Mouse (Mus musculus) liver, adult (tissue): ENCODE data around the gene Ces1f.

ENCODE experiments used
- GATA4 ChIP-seq: IDR thresholded peaks from 2 replicates; pipeline ENCODE4 v1.6.1; 2014; ENCODE audit warnings: mild to moderate bottlenecking, low read length; ENCODE audit not compliant: insufficient replicate concordance

Gene Ces1f

DNA sequence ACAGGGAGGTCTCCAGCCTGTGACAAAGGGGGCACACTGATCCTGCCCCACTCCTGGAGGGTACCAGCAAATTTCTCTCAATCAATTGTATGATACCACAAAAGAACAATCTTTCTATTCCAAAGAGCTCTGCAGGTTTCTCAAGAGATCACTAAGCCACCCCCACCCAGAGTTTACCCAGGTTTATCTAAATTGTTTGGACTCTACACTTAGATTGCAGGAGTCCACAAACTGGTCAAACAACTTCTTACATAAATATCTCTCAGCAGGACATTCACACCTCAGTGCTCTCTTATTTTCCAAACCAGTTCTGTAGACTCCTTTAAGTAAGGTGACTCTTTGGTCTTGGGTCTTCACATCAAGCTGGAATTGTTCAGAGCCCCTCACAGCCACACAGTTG is 50.1 kb downstream of the Ces1f start, which contains the start of gene Ces1e:
TSS of gene Ces1e (minus strand) at position 174 of the 400 bp plus-strand sequence.
- peak; percentile 57; the same call in 1 of the 2 replicates for TF ChIP-seq GATA4

DNA sequence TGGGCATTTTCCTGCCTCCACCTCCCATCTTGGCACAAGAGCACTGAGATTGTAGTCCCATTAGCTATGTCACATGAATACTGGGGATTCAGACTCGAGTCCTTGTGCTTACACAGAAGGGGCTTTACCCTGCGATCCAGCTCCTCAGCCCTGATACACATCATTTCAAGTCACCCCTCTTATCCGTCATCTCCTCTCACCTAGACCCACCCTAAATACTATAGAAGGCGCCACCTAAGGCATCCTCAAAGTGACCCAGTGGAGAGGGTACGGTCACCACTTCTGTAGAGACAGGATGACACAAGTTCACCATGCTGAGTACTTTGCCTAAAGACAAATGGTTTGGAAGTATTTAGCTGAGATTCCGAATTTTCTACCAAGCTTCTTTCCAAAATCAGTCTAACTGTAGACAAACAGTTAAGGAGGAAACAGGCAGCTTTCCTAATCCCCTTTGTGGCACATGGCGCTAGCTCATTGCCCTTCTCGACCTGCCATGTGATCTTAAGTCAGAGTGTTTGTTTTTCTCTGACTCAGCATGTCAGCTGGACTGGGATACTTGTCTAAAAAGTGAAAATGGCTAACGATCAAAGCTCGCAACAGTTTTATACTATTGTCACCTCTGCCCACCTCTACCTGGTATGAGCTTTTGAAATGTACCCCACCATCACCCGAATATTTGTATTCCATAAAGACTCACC is 50.7 kb downstream of the Ces1f start:
- no peak for TF ChIP-seq GATA4

DNA sequence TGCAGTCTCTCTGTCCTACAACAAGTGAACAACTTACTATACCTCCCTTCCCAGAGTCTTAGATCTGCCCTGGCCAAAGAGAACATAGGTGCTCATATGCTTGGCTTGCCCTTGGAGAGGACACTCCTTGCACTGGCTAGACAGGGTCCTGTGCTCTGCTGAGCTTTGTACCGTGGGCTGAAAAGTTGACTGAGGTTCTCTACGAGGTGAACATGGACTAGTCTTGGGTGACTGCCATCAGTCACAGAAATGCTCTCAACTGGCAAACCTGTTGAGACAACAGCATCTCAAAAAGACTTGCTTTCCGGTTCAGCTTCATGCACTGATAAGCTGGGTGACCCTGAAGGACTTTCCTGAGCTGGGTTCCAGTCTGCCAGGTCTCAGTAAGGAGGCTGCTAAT is 57.7 kb downstream of the Ces1f start:
- no peak for TF ChIP-seq GATA4

DNA sequence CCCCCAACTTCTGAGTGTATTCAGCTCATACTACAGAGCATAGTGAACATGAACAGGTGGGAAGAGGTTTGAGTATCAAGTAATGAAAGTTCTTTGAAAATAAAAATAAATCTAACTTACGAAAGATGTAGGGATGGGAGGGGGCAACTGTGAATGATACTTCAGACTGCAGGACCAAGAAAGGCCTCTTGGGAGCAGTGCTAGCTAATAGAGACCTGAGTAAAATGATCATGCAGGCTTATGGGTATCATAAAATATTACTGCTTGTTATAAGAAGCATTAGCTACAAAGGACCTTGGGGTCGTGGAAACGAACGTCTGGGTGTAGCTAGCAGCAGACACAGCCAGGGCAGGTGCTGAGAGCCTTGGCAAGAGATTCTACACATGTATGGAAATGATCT is 61.7 kb downstream of the Ces1f start:
- TF ChIP-seq GATA4 = no peak

DNA sequence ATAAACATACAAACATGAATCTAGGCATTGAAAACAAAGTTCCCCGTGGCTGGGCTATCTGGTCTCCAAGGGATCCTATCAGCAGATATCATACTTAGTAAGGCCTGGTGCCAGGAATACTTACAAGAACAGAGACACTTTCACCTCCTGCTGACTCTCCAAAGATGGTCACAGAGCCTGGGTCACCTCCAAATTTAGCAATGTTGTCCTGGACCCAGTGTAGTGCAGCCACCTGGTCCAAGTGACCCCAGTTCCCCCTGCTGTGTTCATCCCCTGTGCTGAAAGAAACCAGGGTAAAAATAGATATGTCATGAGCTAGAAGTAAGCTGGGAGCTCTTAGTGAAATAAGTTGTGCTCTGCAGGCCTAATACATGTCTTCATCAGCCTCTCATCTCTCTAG is 62.2 kb downstream of the Ces1f start:
- no peak for TF ChIP-seq GATA4

DNA sequence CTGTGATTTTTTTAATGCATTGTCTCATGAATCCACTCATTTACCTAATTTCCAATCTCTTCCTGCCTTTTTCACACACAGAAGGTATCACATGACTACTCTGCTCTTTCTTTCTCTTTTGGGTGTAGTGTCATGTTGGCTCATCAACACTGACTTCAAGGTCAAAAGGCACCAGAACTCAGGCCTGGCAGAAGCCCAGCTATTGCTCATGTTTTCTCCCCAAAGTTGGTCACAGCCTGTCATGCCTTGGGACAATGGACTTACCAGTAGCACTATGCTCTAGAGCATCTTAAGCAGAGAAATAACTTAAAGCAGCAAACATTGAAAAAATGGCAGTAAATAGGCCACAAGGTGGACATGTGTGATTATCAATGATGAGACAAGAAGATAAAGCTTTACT is 68.5 kb downstream of the Ces1f start:
- no peak for TF ChIP-seq GATA4
